ENCODE assay signal across 24 mouse cellular contexts in the genomic region with DNA sequence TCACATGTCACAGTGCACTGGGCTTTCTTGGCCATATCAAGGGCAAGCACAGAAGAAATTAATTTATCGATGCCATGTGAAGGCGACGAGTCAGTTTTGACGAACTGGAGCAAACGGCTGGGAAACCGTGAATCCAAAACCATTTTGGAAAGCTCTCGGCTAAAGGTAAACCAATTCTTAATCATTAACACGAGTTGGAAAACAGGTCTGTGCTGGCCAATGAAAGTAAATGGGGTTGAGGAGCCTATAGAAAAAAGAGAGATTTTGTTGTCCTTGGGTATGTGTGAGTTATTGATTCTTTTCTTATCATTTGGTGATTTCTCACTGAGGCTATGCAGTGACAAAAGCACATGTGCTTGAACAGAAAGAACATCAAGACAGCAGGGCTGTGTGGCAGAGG.
DNase-seq lines count a peak whose midpoint lies in the region; ATAC-seq and TF ChIP-seq lines count a peak whose summit lies in the region.
"Had no signal": no experiment of that assay in that cellular context is flagged by ENCODE, and none has a peak within 500 bp of the region (broad histone marks: within the 10 kb centered on the region; RNA-seq: fewer than 3 reads in every experiment).

No protein-coding gene starts in this region.

- no peak for TF ChIP-seq EP300 in liver, postnatal 0 days (IDR thresholded peaks at IDR 0.05; ENCODE audit: low read depth)

- no peak overlapping the region for H3K27ac ChIP-seq in intestine, embryonic 15.5 days
- H3K27ac ChIP-seq in intestine, embryonic 16.5 days (ENCODE audit: low read length), result no peak overlapping the region
- H3K27ac ChIP-seq in liver, adult 2 months (replicated peaks; ENCODE audit: insufficient read depth, low read depth, low read length), result no peak overlapping the region
- H3K27ac ChIP-seq in liver, postnatal 0 days (ENCODE audit: low read depth), result peak overlapping the region; percentile 48; the same call in 1 of the 2 replicates
- H3K27ac ChIP-seq in liver, embryonic 12.5 days, result no peak overlapping the region
- H3K27ac ChIP-seq: embryonic facial prominence, embryonic 10.5 days; embryonic facial prominence, embryonic 12.5 days; forebrain, embryonic 13.5 days had no signal

- H3K27me3 ChIP-seq in intestine, embryonic 15.5 days (replicated peaks), result no peaks in the 10 kb centered on the region
- peaks cover 3% of the 10 kb centered on the region; the same call in 1 of the 2 replicates for H3K27me3 ChIP-seq in intestine, embryonic 16.5 days (replicated peaks; ENCODE audit: control insufficient read depth, insufficient read depth, low read length)
- H3K27me3 ChIP-seq in liver, adult 2 months (ENCODE audit: control insufficient read depth, insufficient read depth, low read length), result no peaks in the 10 kb centered on the region
- H3K27me3 ChIP-seq in liver, postnatal 0 days (ENCODE audit: insufficient read depth, low read length), result no peaks in the 10 kb centered on the region
- H3K27me3 ChIP-seq in liver, embryonic 12.5 days (replicated peaks), result peaks cover 3% of the 10 kb centered on the region; the same call in 1 of the 2 replicates
- H3K27me3 ChIP-seq: CH12.LX; forebrain, embryonic 13.5 days had no signal

- H3K9ac ChIP-seq in intestine, embryonic 15.5 days, result no peak overlapping the region
- H3K9ac ChIP-seq in intestine, embryonic 16.5 days (ENCODE audit: low read depth, low read length), result no peak overlapping the region
- H3K9ac ChIP-seq in liver, adult 2 months (ENCODE audit: low read depth, low read length), result no peak overlapping the region
- H3K9ac ChIP-seq in liver, postnatal 0 days (replicated peaks), result no peak overlapping the region
- no peak overlapping the region for H3K9ac ChIP-seq in liver, embryonic 12.5 days
- H3K9ac ChIP-seq: embryonic facial prominence, embryonic 12.5 days; forebrain, embryonic 13.5 days had no signal

- H3K9me3 ChIP-seq in intestine, embryonic 15.5 days, result no peaks in the 10 kb centered on the region
- H3K9me3 ChIP-seq in intestine, embryonic 16.5 days (ENCODE audit: control insufficient read depth, low read length), result no peaks in the 10 kb centered on the region
- H3K9me3 ChIP-seq in liver, postnatal 0 days (ENCODE audit: low read length), result no peaks in the 10 kb centered on the region
- H3K9me3 ChIP-seq in liver, embryonic 12.5 days (replicated peaks), result no peaks in the 10 kb centered on the region
- H3K9me3 ChIP-seq: embryonic facial prominence, embryonic 10.5 days; embryonic facial prominence, embryonic 12.5 days; forebrain, embryonic 13.5 days; G1E had no signal

- no peaks in the 10 kb centered on the region for H3K79me2 ChIP-seq in liver, adult 2 months (ENCODE audit: control insufficient read depth, insufficient read depth, low read length)

- no peak overlapping the region for H3K4me2 ChIP-seq in intestine, embryonic 15.5 days (replicated peaks)
- no peak overlapping the region for H3K4me2 ChIP-seq in intestine, embryonic 16.5 days (ENCODE audit: low read depth, low read length)
- no peak overlapping the region for H3K4me2 ChIP-seq in liver, postnatal 0 days (ENCODE audit: low read depth, low read length)
- no peak overlapping the region for H3K4me2 ChIP-seq in liver, embryonic 12.5 days
- H3K4me2 ChIP-seq: embryonic facial prominence, embryonic 12.5 days; forebrain, embryonic 13.5 days had no signal

- no peaks in the 10 kb centered on the region for H3K36me3 ChIP-seq in intestine, embryonic 15.5 days
- no peaks in the 10 kb centered on the region for H3K36me3 ChIP-seq in intestine, embryonic 16.5 days (ENCODE audit: control insufficient read depth, insufficient read depth, low read length)
- no peaks in the 10 kb centered on the region for H3K36me3 ChIP-seq in liver, adult 2 months (ENCODE audit: control insufficient read depth, insufficient read depth, low read length)
- no peaks in the 10 kb centered on the region for H3K36me3 ChIP-seq in liver, postnatal 0 days (replicated peaks; ENCODE audit: insufficient read depth, low read length)
- H3K36me3 ChIP-seq in liver, embryonic 12.5 days, result no peaks in the 10 kb centered on the region
- H3K36me3 ChIP-seq: embryonic facial prominence, embryonic 10.5 days; embryonic facial prominence, embryonic 12.5 days; G1E had no signal

- TF ChIP-seq POLR2A in liver, adult 2 months (IDR thresholded peaks at IDR 0.05; ENCODE audit: extremely low read depth, insufficient read depth, low read length), result no peak

- TF ChIP-seq CTCF in liver, adult 2 months (IDR thresholded peaks at IDR 0.05; ENCODE audit: low read depth, low read length), result no peak
- no peak for TF ChIP-seq CTCF in liver, postnatal 0 days (IDR thresholded peaks at IDR 0.05; ENCODE audit: low read depth)

- no peaks in the 10 kb centered on the region for H3K4me1 ChIP-seq in intestine, embryonic 15.5 days (replicated peaks)
- no peaks in the 10 kb centered on the region for H3K4me1 ChIP-seq in intestine, embryonic 16.5 days (ENCODE audit: control insufficient read depth, insufficient read depth, low read length)
- H3K4me1 ChIP-seq in liver, adult 2 months (ENCODE audit: control insufficient read depth, insufficient read depth, low read length), result peaks cover 2% of the 10 kb centered on the region; the same call in 1 of the 2 replicates
- H3K4me1 ChIP-seq in liver, postnatal 0 days (ENCODE audit: insufficient read depth), result no peaks in the 10 kb centered on the region
- H3K4me1 ChIP-seq in liver, embryonic 12.5 days, result no peaks in the 10 kb centered on the region
- H3K4me1 ChIP-seq: embryonic facial prominence, embryonic 12.5 days; forebrain, embryonic 13.5 days had no signal

- H3K4me3 ChIP-seq in intestine, embryonic 15.5 days (replicated peaks), result no peak overlapping the region
- no peak overlapping the region for H3K4me3 ChIP-seq in intestine, embryonic 16.5 days (ENCODE audit: low read length)
- no peak overlapping the region for H3K4me3 ChIP-seq in liver, adult 2 months (ENCODE audit: insufficient read depth, low read depth, low read length)
- H3K4me3 ChIP-seq in liver, postnatal 0 days (ENCODE audit: low read depth, low read length), result no peak overlapping the region
- no peak overlapping the region for H3K4me3 ChIP-seq in liver, embryonic 12.5 days
- H3K4me3 ChIP-seq: embryonic facial prominence, embryonic 10.5 days; embryonic facial prominence, embryonic 12.5 days; forebrain, embryonic 13.5 days had no signal

- ATAC-seq in intestine, embryonic 15.5 days, result peak; percentile 39; the same call in 1 of the 2 replicates
- ATAC-seq in intestine, embryonic 16.5 days, result no peak
- ATAC-seq in liver, postnatal 0 days, result peak; percentile 73
- ATAC-seq in liver, embryonic 12.5 days, result no peak
- ATAC-seq: activated CD4-positive, CD25-positive, alpha-beta regulatory T cell, adult 4 months; CD4-positive, CD25-positive, alpha-beta regulatory T cell, adult 4 months; forebrain, embryonic 13.5 days; Patski had no signal

- 84% methylated on average over 8 of the region's 8 CpGs for WGBS in intestine, embryonic 15.5 days
- 84% methylated on average over 8 of the region's 8 CpGs for WGBS in intestine, embryonic 16.5 days
- WGBS in liver, adult 2 months, result 33% methylated on average over 8 of the region's 8 CpGs
- WGBS in liver, postnatal 0 days (ENCODE audit: insufficient replicate concordance), result 63% methylated on average over 8 of the region's 8 CpGs
- 71% methylated on average over 8 of the region's 8 CpGs for WGBS in liver, embryonic 12.5 days (ENCODE audit: insufficient replicate concordance)

- DNase-seq in liver, adult 2 months (ENCODE audit: extremely low read depth, low read depth, low spot score), result peak; percentile 61
- no peak for DNase-seq in liver
- no peak for DNase-seq in liver, postnatal 0 days
- peak; percentile 5 for DNase-seq in yolk sac, embryonic 10.5 days (ENCODE audit: low spot score)
- DNase-seq: adrenal gland, adult 8-10 months; adrenal gland, postnatal 14 days; adrenal gland, postnatal 36 days; B cell, adult 2 months; cerebellum, adult 11-12 months; cerebellum, adult 2 months; cerebellum, adult 9-10 months; cerebellum, postnatal 10 days; cerebellum, postnatal 25 days had no signal

Comparison
In these comparisons a context has a peak if more than half of its experiments do, and no peak if none do; other contexts are left out.
1. ATAC-seq: peak in intestine, embryonic 15.5 days (single experiment) and liver, postnatal 0 days (single experiment); none in intestine, embryonic 16.5 days (single experiment) and liver, embryonic 12.5 days (single experiment).
2. DNase-seq: peak in liver, adult 2 months (single experiment) and yolk sac, embryonic 10.5 days (single experiment); none in liver (single experiment) and liver, postnatal 0 days (single experiment).